Mouse (Mus musculus) C2C12 (cell line): ENCODE data around the gene Dot1l. TPM values are rescaled to one million over a fixed set of nuclear protein-coding genes. Genes with fewer than 3 reads are reported as not detected.

Experiments used
- H3K27me3 ChIP-seq: one replicate; pipeline ENCODE4 v1.6.1; 2011; ENCODE audit not compliant: control insufficient read depth, insufficient read depth, insufficient read length
- H3K36me3 ChIP-seq: one replicate; pipeline ENCODE4 v1.6.1; 2011; ENCODE audit not compliant: control insufficient read depth, insufficient read depth
- H3K4me3 ChIP-seq: one replicate; pipeline ENCODE4 v1.5.1; 2011; ENCODE audit warnings: mild to moderate bottlenecking, control low read depth; ENCODE audit not compliant: poor library complexity, insufficient read depth, severe bottlenecking
- H3K79me2 ChIP-seq: one replicate; pipeline ENCODE4 v1.6.1; 2011; ENCODE audit not compliant: control insufficient read depth, insufficient read depth
- H3K79me3 ChIP-seq: one replicate; pipeline ENCODE4 v1.6.1; 2011; ENCODE audit warnings: low read depth, control low read depth
- H3ac ChIP-seq: one replicate; pipeline ENCODE3; 2011; ENCODE audit warnings: low read depth; ENCODE audit not compliant: control insufficient read depth, insufficient read length
- CEBPB ChIP-seq: IDR thresholded peaks from one replicate; pipeline ENCODE4 v1.6.1; 2011; ENCODE audit warnings: low read depth, mild to moderate bottlenecking, control low read depth, moderate library complexity
- CTCF ChIP-seq: IDR thresholded peaks from one replicate; pipeline ENCODE4 v1.5.1; 2011; ENCODE audit not compliant: control insufficient read depth, insufficient read depth, insufficient read length
- FOSL1 ChIP-seq: IDR thresholded peaks from one replicate; pipeline ENCODE4 v1.8.0; 2011; ENCODE audit warnings: mild to moderate bottlenecking, low read length; ENCODE audit not compliant: poor library complexity, insufficient read depth, severe bottlenecking
- MAX ChIP-seq: IDR thresholded peaks from one replicate; pipeline ENCODE4 v1.6.1; 2011; ENCODE audit warnings: mild to moderate bottlenecking, control low read depth
- MYOD1 ChIP-seq: IDR thresholded peaks from one replicate; pipeline ENCODE4 v1.6.1; 2011; ENCODE audit warnings: low read depth; ENCODE audit not compliant: control insufficient read depth, insufficient read length
- MYOG ChIP-seq: IDR thresholded peaks from one replicate; pipeline ENCODE4 v1.6.1; 2011; ENCODE audit not compliant: control insufficient read depth, insufficient read length; ENCODE audit errors: extremely low read depth
- USF1 ChIP-seq: IDR thresholded peaks from one replicate; pipeline ENCODE4 v1.6.1; 2011; ENCODE audit warnings: low read depth, mild to moderate bottlenecking, control low read depth, moderate library complexity
- polyA plus RNA-seq: library from polyadenylated mRNA; unstranded; fragments of >200 nt; fragmentation: generic; extraction: Trizol; gene quantifications from one replicate; pipeline ENCODE4 v1.2.1, GENCODE M21; 2012; ENCODE audit warnings: missing spikeins

Gene Dot1l
- polyA plus RNA-seq, 1 experiment: 19.1 TPM

DNA sequence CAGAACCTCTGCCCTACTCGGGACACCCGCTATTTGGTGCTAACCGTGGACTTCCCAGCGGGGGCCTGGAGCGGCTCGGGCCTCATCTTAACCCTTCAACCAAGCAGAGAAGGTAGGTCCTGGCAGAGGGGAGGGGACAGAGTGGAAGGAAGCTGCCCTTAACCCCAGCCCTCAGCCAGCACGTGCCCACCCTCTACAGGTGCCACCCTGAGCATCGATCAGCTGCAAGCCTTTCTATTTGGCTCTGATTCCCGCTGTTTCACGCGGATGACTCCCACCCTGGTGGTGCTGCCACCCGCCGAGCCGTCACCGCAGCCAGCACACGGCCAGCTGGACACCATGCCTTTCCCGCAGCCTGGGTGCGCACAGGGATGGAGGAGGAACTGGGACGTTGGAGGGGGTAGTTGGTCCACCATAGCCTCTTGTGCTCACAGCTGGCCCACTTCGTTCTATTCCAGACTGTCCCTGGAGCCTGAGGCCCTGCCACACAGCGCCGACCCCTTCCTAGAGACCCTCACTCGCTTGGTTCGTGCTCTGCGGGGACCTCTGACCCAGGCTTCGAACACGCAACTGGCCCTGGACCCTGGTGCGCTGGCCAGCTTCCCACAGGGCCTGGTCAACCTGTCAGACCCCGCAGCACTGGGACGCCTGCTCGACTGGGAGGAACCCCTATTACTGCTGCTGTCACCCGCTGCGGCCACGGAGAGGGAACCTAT is 51.5 kb downstream of the Dot1l start:
- TF ChIP-seq USF1 (no peak), MAX (no peak), MYOD1 (no peak), CTCF (no peak), FOSL1 (no peak), CEBPB (no peak), MYOG (no peak)
- no peak overlapping the region for H3K4me3 ChIP-seq
- H3K36me3 ChIP-seq: peaks cover 47% of the 10 kb centered on the region
- H3K79me3 ChIP-seq: peaks cover 7% of the 10 kb centered on the region
- no peaks in the 10 kb centered on the region for H3K27me3 ChIP-seq
- H3K79me2 ChIP-seq: peaks cover 10% of the 10 kb centered on the region
- H3ac ChIP-seq: no peak overlapping the region

DNA sequence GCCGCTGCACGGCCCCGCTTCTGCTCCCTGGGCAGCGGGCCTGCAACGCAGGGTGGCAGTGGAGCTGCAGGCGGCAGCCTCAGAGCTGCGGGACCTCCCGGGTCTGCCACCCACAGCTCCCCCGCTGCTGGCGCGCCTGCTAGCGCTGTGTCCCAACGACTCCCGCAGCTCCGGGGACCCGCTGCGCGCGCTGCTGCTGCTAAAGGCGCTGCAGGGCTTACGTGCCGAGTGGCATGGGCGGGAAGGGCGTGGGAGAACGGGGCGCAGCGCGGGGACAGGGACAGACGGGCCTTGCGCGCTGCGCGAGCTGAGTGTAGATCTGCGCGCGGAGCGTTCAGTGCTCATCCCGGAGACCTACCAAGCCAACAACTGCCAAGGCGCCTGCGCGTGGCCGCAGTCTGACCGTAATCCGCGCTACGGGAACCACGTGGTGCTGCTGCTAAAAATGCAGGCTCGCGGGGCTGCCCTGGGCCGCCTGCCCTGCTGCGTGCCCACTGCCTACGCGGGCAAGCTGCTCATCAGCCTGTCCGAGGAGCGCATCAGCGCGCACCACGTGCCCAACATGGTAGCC is 52.1 kb downstream of the Dot1l start:
- Histone ChIP-seq H3K27me3 (no peaks in the 10 kb centered on the region), H3K4me3 (no peak overlapping the region), H3K79me3 (peaks cover 1% of the 10 kb centered on the region), H3ac (no peak overlapping the region), H3K79me2 (peaks cover 3% of the 10 kb centered on the region), H3K36me3 (peaks cover 40% of the 10 kb centered on the region)
- no peak for TF ChIP-seq MYOD1
- no peak for TF ChIP-seq FOSL1
- no peak for TF ChIP-seq CTCF
- TF ChIP-seq MAX: no peak
- no peak for TF ChIP-seq MYOG
- TF ChIP-seq CEBPB: no peak
- TF ChIP-seq USF1: no peak

DNA sequence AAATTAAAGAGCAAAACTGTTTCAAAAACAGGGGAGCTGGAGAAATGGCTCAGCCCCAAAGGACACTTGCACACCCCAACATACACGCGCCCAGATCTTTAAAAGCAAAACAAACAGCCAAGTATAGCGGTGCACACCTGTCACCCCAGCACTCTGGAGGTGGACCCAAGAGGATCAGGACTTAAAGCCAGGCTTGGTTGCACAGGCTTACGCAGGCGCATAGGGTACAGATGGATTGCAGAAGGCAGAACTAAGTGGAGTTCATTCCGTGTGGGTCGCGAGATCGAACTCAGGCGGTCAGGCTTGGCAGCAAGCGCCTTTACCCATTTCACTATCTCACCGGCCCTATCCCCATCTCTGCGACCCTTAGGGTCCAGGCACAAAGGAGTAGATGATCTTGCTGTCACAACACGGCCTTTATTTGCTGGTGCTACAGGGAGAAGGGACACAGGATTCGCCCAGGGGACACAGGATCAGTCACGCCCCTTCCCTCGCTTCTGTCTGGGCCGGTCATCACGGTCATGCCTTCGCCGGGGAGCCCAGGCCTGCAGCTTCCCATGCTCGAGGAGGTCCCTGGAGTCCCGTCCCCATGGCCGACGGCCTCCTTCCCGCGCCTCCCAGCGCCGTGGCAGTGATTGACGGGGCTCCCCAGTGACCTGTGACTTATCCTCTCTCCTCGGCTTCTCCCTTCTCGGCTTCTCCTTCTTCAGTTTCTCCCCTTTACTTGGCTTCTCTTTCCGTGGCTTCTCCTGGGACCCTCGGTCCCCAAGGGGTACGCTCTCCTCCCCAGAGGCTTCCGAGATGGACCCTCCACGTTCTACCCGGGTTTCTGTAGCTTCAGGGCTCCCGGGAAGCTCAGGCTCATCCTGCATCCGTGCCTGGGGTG is 53.3 kb downstream of the Dot1l start:
- Histone ChIP-seq H3K27me3 (no peaks in the 10 kb centered on the region), H3K4me3 (no peak overlapping the region), H3K36me3 (peaks cover 28% of the 10 kb centered on the region), H3K79me2 (no peaks in the 10 kb centered on the region), H3K79me3 (no peaks in the 10 kb centered on the region), H3ac (no peak overlapping the region)
- no peak for TF ChIP-seq CTCF
- TF ChIP-seq MAX: no peak
- no peak for TF ChIP-seq FOSL1
- no peak for TF ChIP-seq MYOG
- TF ChIP-seq MYOD1: no peak
- no peak for TF ChIP-seq CEBPB
- TF ChIP-seq USF1: no peak

DNA sequence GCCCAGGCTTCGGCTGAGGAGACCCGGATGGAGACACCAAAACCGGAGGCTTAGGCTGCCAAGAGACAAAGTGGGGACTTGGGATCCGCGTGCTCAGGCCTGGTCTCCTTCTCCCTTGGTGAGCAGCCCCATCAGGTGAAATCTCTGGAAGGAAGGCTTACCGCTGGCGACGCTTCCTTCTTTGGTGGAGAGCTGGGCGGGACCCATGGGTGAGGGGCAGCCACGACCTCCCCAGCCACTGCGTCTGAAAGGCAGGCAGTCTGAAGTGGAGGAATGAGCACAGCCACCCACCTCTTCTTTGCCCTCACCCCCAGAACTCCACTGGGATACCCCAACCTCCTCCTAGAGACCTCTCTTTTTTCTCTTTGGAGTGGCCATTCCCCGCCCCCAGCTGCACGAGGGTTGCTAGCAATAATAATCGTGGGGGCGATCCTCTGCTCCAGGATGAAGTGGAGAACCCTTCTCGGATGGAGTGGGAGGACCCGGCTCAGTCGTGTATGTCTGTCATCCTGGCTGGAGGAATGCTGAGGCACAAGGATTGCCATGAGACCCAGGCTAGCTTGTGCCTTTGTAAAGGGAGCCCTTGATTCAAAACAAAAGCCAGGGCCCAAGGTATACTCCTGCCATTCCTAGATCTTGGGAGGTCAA is 54.1 kb downstream of the Dot1l start:
- Histone ChIP-seq H3K36me3 (peaks cover 21% of the 10 kb centered on the region), H3K79me3 (no peaks in the 10 kb centered on the region), H3ac (no peak overlapping the region), H3K79me2 (no peaks in the 10 kb centered on the region), H3K27me3 (no peaks in the 10 kb centered on the region), H3K4me3 (no peak overlapping the region)
- TF ChIP-seq USF1 (no peak), FOSL1 (no peak), MYOD1 (no peak), CEBPB (no peak), CTCF (no peak), MYOG (no peak), MAX (no peak)

DNA sequence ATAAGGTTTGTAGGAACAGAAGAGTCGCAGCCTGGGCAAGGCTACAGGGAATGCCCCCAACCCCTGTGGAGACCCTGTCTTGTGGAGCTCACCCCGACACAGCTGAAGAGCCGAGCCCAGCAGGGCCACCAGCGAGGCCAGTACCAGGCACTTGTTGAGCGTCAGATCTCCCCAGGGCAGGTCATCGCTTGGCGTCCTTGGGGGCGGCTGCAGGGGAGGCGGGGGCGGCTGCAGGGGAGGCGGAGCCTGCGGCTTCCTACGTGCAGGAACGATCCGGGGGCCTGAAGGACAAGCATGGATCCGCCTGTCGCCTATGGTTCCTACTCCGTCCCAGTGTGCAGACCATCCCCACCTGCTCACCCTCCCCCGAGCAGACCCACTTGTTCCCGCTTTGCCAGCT is 55.1 kb downstream of the Dot1l start:
- Histone ChIP-seq H3K27me3 (no peaks in the 10 kb centered on the region), H3K79me2 (no peaks in the 10 kb centered on the region), H3ac (no peak overlapping the region), H3K36me3 (peaks cover 16% of the 10 kb centered on the region), H3K4me3 (no peak overlapping the region), H3K79me3 (no peaks in the 10 kb centered on the region)
- no peak for TF ChIP-seq FOSL1
- TF ChIP-seq MYOG: no peak
- TF ChIP-seq MYOD1: no peak
- no peak for TF ChIP-seq CTCF
- no peak for TF ChIP-seq USF1
- no peak for TF ChIP-seq CEBPB
- no peak for TF ChIP-seq MAX
